Mouse (Mus musculus) midbrain, embryonic 14.5 days (tissue): ENCODE measurements around the gene 1700003E16Rik. TPM values are rescaled to one million over a fixed set of nuclear protein-coding genes. Genes with fewer than 3 reads are reported as not detected.

Experiments used
- polyA plus RNA-seq: library from polyadenylated mRNA; unstranded; fragments of >200 nt; fragmentation: Nextera tagmentation; extraction: Ambion mirVana; gene quantifications from 2 replicates; pipeline ENCODE4 v1.2.1, GENCODE M21; 2014

Gene 1700003E16Rik
- polyA plus RNA-seq, 1 experiment from 2014 or later = 5.9 TPM

Other genes with a start within 250 kb of the 1700003E16Rik start
- gene Sema4f, start 216.6 kb upstream of the 1700003E16Rik start, polyA plus RNA-seq = 11.3 and 11.5 TPM in 2 replicates
- gene M1ap, start 209.5 kb upstream of the 1700003E16Rik start, polyA plus RNA-seq = 0.28 TPM in 1 of 2 replicates, not detected in the other
- gene Dok1, start 122.9 kb upstream of the 1700003E16Rik start, polyA plus RNA-seq = 1.7 TPM in 2 replicates
- 3.1 and 5.5 TPM in 2 replicates for gene Loxl3, start 122.2 kb upstream of the 1700003E16Rik start, polyA plus RNA-seq
- gene Aup1, start 101.9 kb upstream of the 1700003E16Rik start, polyA plus RNA-seq = 111 and 145 TPM in 2 replicates
- 38.5 and 53.1 TPM in 2 replicates for gene Htra2, start 101.1 kb upstream of the 1700003E16Rik start, polyA plus RNA-seq
- 0.53 and 0.68 TPM in 2 replicates for gene Dqx1, start 98.6 kb upstream of the 1700003E16Rik start, polyA plus RNA-seq
- not detected in 2 replicates for gene Tlx2, start 86.1 kb upstream of the 1700003E16Rik start, polyA plus RNA-seq
- gene Pcgf1, start 78.5 kb upstream of the 1700003E16Rik start, polyA plus RNA-seq = 43.5 and 58.8 TPM in 2 replicates
- not detected in 2 replicates for gene Lbx2, start 70.0 kb upstream of the 1700003E16Rik start, polyA plus RNA-seq
- gene Ccdc142, start 54.8 kb upstream of the 1700003E16Rik start, polyA plus RNA-seq = 4.2 and 6.2 TPM in 2 replicates
- gene Gm42688, start 54.8 kb upstream of the 1700003E16Rik start, polyA plus RNA-seq = 4.3 and 4.8 TPM in 2 replicates
- 120 and 139 TPM in 2 replicates for gene Mrpl53, start 47.4 kb upstream of the 1700003E16Rik start, polyA plus RNA-seq
- 22.4 and 22.6 TPM in 2 replicates for gene Mogs, start 40.9 kb upstream of the 1700003E16Rik start, polyA plus RNA-seq
- gene Wbp1, start 34.8 kb upstream of the 1700003E16Rik start, polyA plus RNA-seq = 155 and 157 TPM in 2 replicates
- 13.1 and 14.2 TPM in 2 replicates for gene Ino80b, start 31.0 kb upstream of the 1700003E16Rik start, polyA plus RNA-seq
- gene Rtkn, start 20.9 kb upstream of the 1700003E16Rik start, polyA plus RNA-seq = 5.0 and 8.8 TPM in 2 replicates
- gene Wdr54, start within 50 bp of the 1700003E16Rik start, polyA plus RNA-seq = 19.4 and 30.3 TPM in 2 replicates
- 134 and 135 TPM in 2 replicates for gene Dctn1, start 9.5 kb downstream of the 1700003E16Rik start, polyA plus RNA-seq
- gene Slc4a5, start 63.4 kb downstream of the 1700003E16Rik start, polyA plus RNA-seq = 0.27 and 0.55 TPM in 2 replicates
- gene Mthfd2, start 169.5 kb downstream of the 1700003E16Rik start, polyA plus RNA-seq = 27.0 and 31.3 TPM in 2 replicates
- 14.7 and 32.5 TPM in 2 replicates for gene Mob1a, start 169.6 kb downstream of the 1700003E16Rik start, polyA plus RNA-seq
- 54.5 and 61.1 TPM in 2 replicates for gene Bola3, start 192.7 kb downstream of the 1700003E16Rik start, polyA plus RNA-seq